In genomic region chr12:76046561-76046960, GRCm38 (mm10) we compare ENCODE assay signal across 13 mouse cellular contexts.
"Had no signal": no experiment of that assay in that cellular context is flagged by ENCODE, and none has a peak within 500 bp of the region (broad histone marks: within the 10 kb centered on the region; RNA-seq: fewer than 3 reads in every experiment).

No protein-coding gene starts in this region.

- H3K4me1 ChIP-seq: limb, embryonic 13.5 days; midbrain, embryonic 10.5 days had no signal

- H3K9me3 ChIP-seq: limb, embryonic 13.5 days; midbrain, embryonic 10.5 days; neural tube, embryonic 15.5 days had no signal

- H3K4me3 ChIP-seq: layer of hippocampus, adult 2 months; limb, embryonic 13.5 days; midbrain, embryonic 10.5 days; myocyte; neural tube, embryonic 15.5 days had no signal

- ATAC-seq: intestine, postnatal 0 days had no signal

- DNase-seq: kidney, adult 8-10 months; kidney, postnatal 4 days; left cerebral cortex, postnatal 4 days; lung, embryonic 14.5 days; midbrain, embryonic 14.5 days; right cerebral cortex, adult 18-20 months; right cerebral cortex, postnatal 25 days had no signal

- H3K27me3 ChIP-seq: limb, embryonic 13.5 days; neural tube, embryonic 15.5 days had no signal
